Mouse (Mus musculus): ENCODE measurements at regions not wholly inside any gene's neighbourhood (a gene's known extent, or its start where the extent isn't known, plus 50 kb on each side); places are given as distances from the start of the nearest gene placed in this dataset.

DNA sequence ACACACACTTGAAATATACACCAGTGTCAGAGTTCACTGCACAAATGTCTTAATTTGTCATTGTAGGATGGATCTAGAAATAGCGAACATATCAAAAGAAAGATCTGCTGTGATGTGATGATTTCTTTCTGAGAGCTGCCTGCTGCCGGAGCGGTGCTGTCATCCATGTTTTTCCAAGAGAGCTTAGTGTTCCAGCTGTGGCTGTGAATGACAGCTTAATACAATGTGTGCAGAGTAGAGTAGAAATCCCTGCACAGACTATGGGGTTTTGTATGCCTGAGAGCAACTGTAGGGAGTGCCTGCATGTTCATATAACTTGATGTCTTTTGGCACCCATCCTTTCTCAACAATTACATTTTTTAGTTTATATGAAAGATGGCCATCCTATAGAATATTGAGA lies 274.6 kb upstream of the Btbd3 start:
- H3K27ac ChIP-seq (ENCODE audit: insufficient read depth, low read depth, low read length) = no peak overlapping the region
- H3K4me3 ChIP-seq (ENCODE audit: insufficient read depth, low read length) = no peak overlapping the region
- H3K4me1 ChIP-seq (ENCODE audit: control insufficient read depth, insufficient read depth, low read length) = no peaks in the 10 kb centered on the region
- no peak for TF ChIP-seq CTCF (IDR thresholded peaks at IDR 0.05; ENCODE audit: low read depth, low read length)
- no peak for TF ChIP-seq POLR2A (IDR thresholded peaks at IDR 0.05; ENCODE audit: borderline replicate concordance, low read depth, low read length)

DNA sequence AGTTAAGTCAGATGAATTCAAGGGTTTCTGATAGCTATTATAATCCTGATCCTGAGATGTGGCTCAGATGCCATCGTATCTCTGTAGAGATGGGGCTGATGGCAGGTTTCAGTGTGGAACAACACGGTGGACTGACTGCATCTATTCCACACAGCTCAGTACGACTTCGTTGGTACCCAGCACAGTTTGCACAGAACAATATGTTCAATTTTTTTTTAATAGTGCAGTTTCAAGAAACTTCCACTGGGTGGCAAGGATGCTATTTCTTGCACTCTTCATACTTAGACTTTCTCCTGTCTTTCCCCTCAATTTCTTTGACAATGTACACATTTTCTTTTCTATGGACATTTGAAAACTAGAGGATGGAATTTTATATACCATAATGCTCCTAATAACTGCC lies 278.6 kb upstream of the Btbd3 start:
- no peak overlapping the region for H3K4me3 ChIP-seq (ENCODE audit: insufficient read depth, low read length)
- no peaks in the 10 kb centered on the region for H3K4me1 ChIP-seq (ENCODE audit: control insufficient read depth, insufficient read depth, low read length)
- H3K27ac ChIP-seq (ENCODE audit: insufficient read depth, low read depth, low read length) = no peak overlapping the region
- TF ChIP-seq CTCF (IDR thresholded peaks at IDR 0.05; ENCODE audit: low read depth, low read length) (no peak), POLR2A (IDR thresholded peaks at IDR 0.05; ENCODE audit: borderline replicate concordance, low read depth, low read length) (no peak)

DNA sequence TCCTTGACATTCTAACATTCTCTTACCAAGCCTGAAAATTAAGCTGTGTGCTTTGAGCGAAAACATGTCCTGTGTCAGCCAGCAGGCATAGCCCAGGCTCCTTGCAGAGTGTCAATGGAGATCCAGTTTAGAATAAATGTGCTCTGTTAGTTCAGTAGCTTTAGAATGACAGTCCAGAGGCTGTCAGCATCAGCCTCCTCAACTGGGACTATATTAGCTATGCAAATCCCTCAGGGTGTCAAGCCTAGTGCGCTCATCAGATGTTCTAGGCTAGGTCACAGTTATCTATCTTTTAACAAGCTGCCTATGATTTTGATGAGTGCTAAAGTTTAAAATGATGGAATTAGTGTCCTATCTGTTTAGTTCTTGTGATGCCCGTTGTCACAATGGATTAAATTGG lies 281.7 kb upstream of the Btbd3 start:
- no peaks in the 10 kb centered on the region for H3K4me1 ChIP-seq (ENCODE audit: control insufficient read depth, insufficient read depth, low read length)
- TF ChIP-seq POLR2A (IDR thresholded peaks at IDR 0.05; ENCODE audit: borderline replicate concordance, low read depth, low read length) (no peak), CTCF (IDR thresholded peaks at IDR 0.05; ENCODE audit: low read depth, low read length) (no peak)
- H3K27ac ChIP-seq (ENCODE audit: insufficient read depth, low read depth, low read length) = no peak overlapping the region
- no peak overlapping the region for H3K4me3 ChIP-seq (ENCODE audit: insufficient read depth, low read length)

GRCm38 (mm10) chr2:137969156-137969555 lies 287.2 kb upstream of the Btbd3 start:
- Histone ChIP-seq H3K27ac (ENCODE audit: insufficient read depth, low read depth, low read length) (no peak overlapping the region), H3K4me3 (ENCODE audit: insufficient read depth, low read length) (no peak overlapping the region), H3K4me1 (ENCODE audit: control insufficient read depth, insufficient read depth, low read length) (no peaks in the 10 kb centered on the region)
- no peak for TF ChIP-seq CTCF (IDR thresholded peaks at IDR 0.05; ENCODE audit: low read depth, low read length)
- no peak for TF ChIP-seq POLR2A (IDR thresholded peaks at IDR 0.05; ENCODE audit: borderline replicate concordance, low read depth, low read length)

GRCm38 (mm10) chr2:137966460-137967076 lies 289.8 kb upstream of the Btbd3 start:
- H3K4me1 ChIP-seq (ENCODE audit: control insufficient read depth, insufficient read depth, low read length) = no peaks in the 10 kb centered on the region
- H3K4me3 ChIP-seq (ENCODE audit: insufficient read depth, low read length) = no peak overlapping the region
- H3K27ac ChIP-seq (ENCODE audit: insufficient read depth, low read depth, low read length) = no peak overlapping the region
- TF ChIP-seq POLR2A (IDR thresholded peaks at IDR 0.05; ENCODE audit: borderline replicate concordance, low read depth, low read length) (no peak), CTCF (IDR thresholded peaks at IDR 0.05; ENCODE audit: low read depth, low read length) (no peak)

- TF ChIP-seq CTCF (IDR thresholded peaks at IDR 0.05; ENCODE audit: low read depth, low read length) (no peak), POLR2A (IDR thresholded peaks at IDR 0.05; ENCODE audit: borderline replicate concordance, low read depth, low read length) (no peak)
- H3K4me1 ChIP-seq (ENCODE audit: control insufficient read depth, insufficient read depth, low read length) = no peaks in the 10 kb centered on the region
Measured at GRCm38 (mm10) chr2:137954830-137955229, 301.5 kb upstream of the Btbd3 start.

GRCm38 (mm10) chr2:137953144-137953543 lies 303.2 kb upstream of the Btbd3 start:
- Histone ChIP-seq H3K4me3 (ENCODE audit: insufficient read depth, low read length) (no peak overlapping the region), H3K27ac (ENCODE audit: insufficient read depth, low read depth, low read length) (no peak overlapping the region), H3K4me1 (ENCODE audit: control insufficient read depth, insufficient read depth, low read length) (no peaks in the 10 kb centered on the region)
- TF ChIP-seq POLR2A (IDR thresholded peaks at IDR 0.05; ENCODE audit: borderline replicate concordance, low read depth, low read length) = no peak
- no peak for TF ChIP-seq CTCF (IDR thresholded peaks at IDR 0.05; ENCODE audit: low read depth, low read length)

More at GRCm38 (mm10) chr2:137954830-137955229, 301.5 kb upstream of the Btbd3 start:
- no peak overlapping the region for H3K27ac ChIP-seq (ENCODE audit: insufficient read depth, low read depth, low read length)
- H3K4me3 ChIP-seq (ENCODE audit: insufficient read depth, low read length) = no peak overlapping the region

DNA sequence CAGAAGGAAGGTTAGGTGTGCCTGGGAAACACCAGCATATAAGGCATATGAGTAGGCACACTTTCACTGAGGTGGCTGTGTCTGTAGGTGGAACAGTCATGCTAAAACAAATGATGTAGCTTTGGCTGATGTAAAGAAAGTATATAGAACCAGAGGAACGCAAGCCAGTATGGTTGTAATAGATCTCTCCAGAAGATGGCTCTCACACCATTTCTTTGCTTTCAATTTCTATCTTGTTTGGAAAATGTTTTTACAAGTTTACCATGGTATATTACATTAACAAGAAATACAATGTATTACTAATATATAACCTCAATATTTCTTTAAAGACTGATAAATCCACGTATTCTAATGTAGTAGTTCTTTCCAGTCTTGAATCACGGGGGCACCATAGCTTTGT lies 304.4 kb upstream of the Btbd3 start:
- Histone ChIP-seq H3K4me3 (ENCODE audit: insufficient read depth, low read length) (no peak overlapping the region), H3K27ac (ENCODE audit: insufficient read depth, low read depth, low read length) (no peak overlapping the region), H3K4me1 (ENCODE audit: control insufficient read depth, insufficient read depth, low read length) (no peaks in the 10 kb centered on the region)
- TF ChIP-seq POLR2A (IDR thresholded peaks at IDR 0.05; ENCODE audit: borderline replicate concordance, low read depth, low read length) (no peak), CTCF (IDR thresholded peaks at IDR 0.05; ENCODE audit: low read depth, low read length) (no peak)

DNA sequence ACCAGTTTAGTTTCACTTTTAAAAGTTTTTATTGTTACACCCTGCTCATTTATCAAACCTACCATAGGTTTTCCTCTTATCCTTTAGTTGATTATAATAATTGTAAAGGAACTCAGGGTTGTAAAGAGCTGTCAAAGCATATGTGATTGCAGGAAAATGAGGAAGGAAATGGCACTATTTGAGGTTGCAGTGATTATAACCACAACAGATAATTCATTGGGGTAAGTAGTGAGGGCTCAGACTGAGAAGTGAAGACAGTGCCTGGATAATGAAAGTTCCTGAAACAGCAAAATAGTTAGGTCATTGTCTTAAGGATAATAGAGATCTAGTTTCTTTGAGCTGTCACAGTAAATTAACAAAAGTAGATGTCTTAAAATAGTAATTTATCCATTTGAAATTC lies 305.4 kb upstream of the Btbd3 start:
- Histone ChIP-seq H3K4me3 (ENCODE audit: insufficient read depth, low read length) (no peak overlapping the region), H3K27ac (ENCODE audit: insufficient read depth, low read depth, low read length) (no peak overlapping the region), H3K4me1 (ENCODE audit: control insufficient read depth, insufficient read depth, low read length) (no peaks in the 10 kb centered on the region)
- TF ChIP-seq CTCF (IDR thresholded peaks at IDR 0.05; ENCODE audit: low read depth, low read length) = no peak
- no peak for TF ChIP-seq POLR2A (IDR thresholded peaks at IDR 0.05; ENCODE audit: borderline replicate concordance, low read depth, low read length)

GRCm38 (mm10) chr2:137942753-137943152 lies 313.6 kb upstream of the Btbd3 start:
- no peak for TF ChIP-seq CTCF (IDR thresholded peaks at IDR 0.05; ENCODE audit: low read depth, low read length)
- Histone ChIP-seq H3K4me3 (ENCODE audit: insufficient read depth, low read length) (no peak overlapping the region), H3K4me1 (ENCODE audit: control insufficient read depth, insufficient read depth, low read length) (no peaks in the 10 kb centered on the region), H3K27ac (ENCODE audit: insufficient read depth, low read depth, low read length) (no peak overlapping the region)

DNA sequence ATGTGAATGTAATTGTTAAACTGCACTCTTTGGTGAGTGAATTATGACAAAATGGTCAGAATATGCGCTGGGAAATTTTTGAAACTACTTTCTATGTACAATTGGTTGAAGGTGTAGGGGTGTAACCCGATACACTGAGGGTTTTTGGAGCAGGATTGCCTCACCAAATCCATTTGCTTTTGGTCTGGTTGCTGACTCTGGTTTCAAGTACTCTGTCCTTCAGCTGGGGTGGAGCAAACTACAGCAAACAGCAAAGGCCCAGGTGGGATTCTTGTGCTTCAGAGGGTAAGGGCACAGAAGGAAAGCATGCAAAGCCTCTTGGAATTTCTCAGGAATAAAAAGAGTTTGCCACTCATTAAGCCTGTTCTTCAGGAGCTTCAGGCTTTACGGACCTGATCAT lies 316.8 kb upstream of the Btbd3 start:
- H3K4me1 ChIP-seq (ENCODE audit: control insufficient read depth, insufficient read depth, low read length) = no peaks in the 10 kb centered on the region
- TF ChIP-seq POLR2A (IDR thresholded peaks at IDR 0.05; ENCODE audit: borderline replicate concordance, low read depth, low read length) (no peak), CTCF (IDR thresholded peaks at IDR 0.05; ENCODE audit: low read depth, low read length) (no peak)
- H3K27ac ChIP-seq (ENCODE audit: insufficient read depth, low read depth, low read length) = no peak overlapping the region
- H3K4me3 ChIP-seq (ENCODE audit: insufficient read depth, low read length) = no peak overlapping the region
